Mouse (Mus musculus) liver, embryonic 14.5 days (tissue): ENCODE data around the gene Hivep3.

Experiments
- CTCF ChIP-seq: IDR thresholded peaks from 2 replicates; pipeline ENCODE4 v1.5.1; 2016; ENCODE audit warnings: antibody characterized with exemption, low read depth, control low read depth
- EP300 ChIP-seq: IDR thresholded peaks from 2 replicates; pipeline ENCODE4 v1.6.1; 2016; ENCODE audit warnings: antibody characterized with exemption, low read depth

DNA sequence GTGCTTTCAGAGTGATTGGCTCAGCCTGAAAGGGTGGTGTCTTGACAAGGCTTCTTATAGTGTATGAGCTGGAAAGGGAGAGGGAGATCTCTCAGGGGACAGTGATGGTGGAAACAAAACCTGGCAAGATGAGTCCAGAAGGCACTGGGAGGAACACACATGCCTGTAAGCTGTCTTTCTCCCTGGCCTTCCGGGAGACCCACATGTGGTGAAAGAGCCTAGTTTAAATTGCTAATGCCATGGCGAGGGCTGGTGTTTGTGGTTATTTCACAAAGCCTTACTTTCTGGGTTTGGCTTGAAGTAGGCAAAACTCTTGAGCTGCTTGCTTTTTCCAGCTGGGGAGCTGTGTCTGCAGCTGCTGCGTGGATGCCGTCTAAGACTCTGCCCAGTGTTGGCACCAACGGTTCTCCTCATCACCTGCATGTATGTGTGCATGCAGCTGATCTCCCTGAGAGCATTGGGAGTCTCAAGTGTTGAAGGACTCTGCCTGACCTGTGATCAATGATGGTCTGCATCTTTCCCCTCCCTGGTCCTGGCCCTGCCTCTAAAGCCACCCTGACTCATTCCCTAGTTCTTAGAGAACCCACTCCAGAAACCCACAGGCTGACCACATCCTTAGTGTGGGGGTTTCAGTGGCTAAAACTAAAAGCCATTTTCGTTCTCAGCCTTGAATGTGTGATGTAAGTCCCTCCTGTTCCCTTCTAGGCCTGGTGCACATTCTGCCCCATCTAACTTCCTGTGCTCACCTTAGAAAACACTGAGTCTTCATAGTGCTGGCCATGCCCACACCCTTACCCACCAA lies 163.7 kb downstream of the Hivep3 start:
- TF ChIP-seq EP300 (no peak), CTCF (no peak)
